8 mouse cellular contexts compared by ENCODE assay signal in the genomic region with DNA sequence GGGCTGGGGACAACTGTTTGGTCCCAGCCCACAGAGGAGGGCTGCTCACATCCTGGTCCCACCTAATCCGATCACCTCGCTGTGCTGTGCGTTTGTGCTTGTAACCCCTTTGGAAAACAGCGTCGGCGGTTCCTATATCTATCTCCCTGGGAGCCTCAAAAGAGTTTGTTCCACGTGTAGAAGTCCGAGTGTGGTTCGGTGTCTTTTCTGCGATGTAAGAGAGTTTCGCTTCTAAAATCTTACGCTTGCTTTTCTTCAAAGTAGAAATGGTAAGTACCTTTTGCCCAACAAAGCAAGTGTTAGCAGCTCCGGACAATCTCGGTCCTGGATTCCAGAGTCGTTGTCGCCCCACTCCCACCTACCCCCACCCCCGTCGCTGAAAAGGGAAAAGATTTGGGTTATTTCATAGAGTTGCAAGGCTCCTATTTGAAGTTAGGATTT. TPM values are rescaled to one million over a fixed set of nuclear protein-coding genes. Genes with fewer than 3 reads are reported as not detected.
DNase-seq lines count a peak whose midpoint lies in the region; ATAC-seq and TF ChIP-seq lines count a peak whose summit lies in the region.

No protein-coding gene starts in this region.

- peak overlapping the region; percentile 100 for H3K4me2 ChIP-seq in embryonic facial prominence, embryonic 13.5 days
- peak overlapping the region; percentile 97 for H3K4me2 ChIP-seq in intestine, embryonic 14.5 days (ENCODE audit: low read length)
- peak overlapping the region; percentile 98 for H3K4me2 ChIP-seq in neural tube, embryonic 12.5 days (replicated peaks)

- H3K27ac ChIP-seq in liver, adult 2 months (replicated peaks; ENCODE audit: insufficient read depth, low read depth, low read length), result no peak overlapping the region
- H3K27ac ChIP-seq in embryonic facial prominence, embryonic 13.5 days, result no peak overlapping the region
- no peak overlapping the region for H3K27ac ChIP-seq in intestine, embryonic 14.5 days (ENCODE audit: low read depth)
- H3K27ac ChIP-seq in neural tube, embryonic 12.5 days, result no peak overlapping the region

- 0 out of 2 replicates have a peak, but pooled peaks cover 3% of the 10 kb centered on the region for H3K9me3 ChIP-seq in embryonic facial prominence, embryonic 13.5 days
- 0 out of 2 replicates have a peak, but pooled peaks cover 2% of the 10 kb centered on the region for H3K9me3 ChIP-seq in intestine, embryonic 14.5 days (ENCODE audit: control insufficient read depth, low read length)
- H3K9me3 ChIP-seq in neural tube, embryonic 12.5 days, result no peaks in the 10 kb centered on the region

- H3K4me1 ChIP-seq in liver, adult 2 months (ENCODE audit: control insufficient read depth, insufficient read depth, low read length), result peaks cover 12% of the 10 kb centered on the region
- peaks cover 15% of the 10 kb centered on the region for H3K4me1 ChIP-seq in embryonic facial prominence, embryonic 13.5 days
- peaks cover 8% of the 10 kb centered on the region for H3K4me1 ChIP-seq in intestine, embryonic 14.5 days (replicated peaks; ENCODE audit: control insufficient read depth, insufficient read depth, low read length)
- peaks cover 11% of the 10 kb centered on the region for H3K4me1 ChIP-seq in neural tube, embryonic 12.5 days

- H3K9ac ChIP-seq in liver, adult 2 months (ENCODE audit: low read depth, low read length), result no peak overlapping the region
- peak overlapping the region; percentile 65 for H3K9ac ChIP-seq in embryonic facial prominence, embryonic 13.5 days
- H3K9ac ChIP-seq in intestine, embryonic 14.5 days (ENCODE audit: low read length), result peak overlapping the region; percentile 34; the same call in 1 of the 2 replicates
- H3K9ac ChIP-seq in neural tube, embryonic 12.5 days, result peak overlapping the region; percentile 54

- TF ChIP-seq POLR2A in liver, adult 2 months (IDR thresholded peaks at IDR 0.05; ENCODE audit: extremely low read depth, insufficient read depth, low read length), result no peak

- intact Hi-C loops in gastrocnemius, postnatal 36 days (cut with DNase I), result no loop called here

- no peak for TF ChIP-seq CTCF in liver, adult 2 months (IDR thresholded peaks at IDR 0.05; ENCODE audit: low read depth, low read length)

- H3K79me2 ChIP-seq in liver, adult 2 months (ENCODE audit: control insufficient read depth, insufficient read depth, low read length), result no peaks in the 10 kb centered on the region

- DNase-seq in liver, adult 2 months (ENCODE audit: extremely low read depth, low read depth, low spot score), result no peak
- no peak for DNase-seq in liver
- DNase-seq in intestine, embryonic 14.5 days (ENCODE audit: low spot score), result no peak
- DNase-seq in thymus, postnatal 4 days, result no peak
- DNase-seq in gastrocnemius, postnatal 36 days, result no peak
- DNase-seq in left cerebral cortex, adult 9 months (ENCODE audit: low spot score in 2 of 2), result no peak

- no peak for ATAC-seq in embryonic facial prominence, embryonic 13.5 days (ENCODE audit: insufficient number of reproducible peaks, insufficient read depth, low FRiP score, low TSS enrichment, low read depth)
- no peak for ATAC-seq in intestine, embryonic 14.5 days (replicated peaks; ENCODE audit: low FRiP score, low TSS enrichment, low read depth)
- ATAC-seq in neural tube, embryonic 12.5 days (ENCODE audit: low FRiP score, low read depth), result no peak

- H3K4me3 ChIP-seq in liver, adult 2 months (ENCODE audit: insufficient read depth, low read depth, low read length), result peak overlapping the region; percentile 56; the same call in 1 of the 2 replicates
- H3K4me3 ChIP-seq in embryonic facial prominence, embryonic 13.5 days, result peak overlapping the region; percentile 62
- peak overlapping the region; percentile 64 for H3K4me3 ChIP-seq in intestine, embryonic 14.5 days (ENCODE audit: low read depth, low read length)
- H3K4me3 ChIP-seq in neural tube, embryonic 12.5 days, result peak overlapping the region; percentile 62

- WGBS in liver, adult 2 months, result 3% methylated on average over 18 of the region's 18 CpGs
- 2% methylated on average over 18 of the region's 18 CpGs for WGBS in embryonic facial prominence, embryonic 13.5 days
- 2% methylated on average over 18 of the region's 18 CpGs for WGBS in intestine, embryonic 14.5 days
- WGBS in neural tube, embryonic 12.5 days, result 2% methylated on average over 18 of the region's 18 CpGs

- peaks cover 19% of the 10 kb centered on the region for H3K27me3 ChIP-seq in liver, adult 2 months (ENCODE audit: control insufficient read depth, insufficient read depth, low read length)
- peaks cover 62% of the 10 kb centered on the region for H3K27me3 ChIP-seq in embryonic facial prominence, embryonic 13.5 days
- H3K27me3 ChIP-seq in intestine, embryonic 14.5 days (replicated peaks; ENCODE audit: control insufficient read depth, insufficient read depth, low read length), result peaks cover 53% of the 10 kb centered on the region
- peaks cover 40% of the 10 kb centered on the region for H3K27me3 ChIP-seq in neural tube, embryonic 12.5 days (replicated peaks)

- no peaks in the 10 kb centered on the region for H3K36me3 ChIP-seq in liver, adult 2 months (ENCODE audit: control insufficient read depth, insufficient read depth, low read length)
- no peaks in the 10 kb centered on the region for H3K36me3 ChIP-seq in embryonic facial prominence, embryonic 13.5 days
- no peaks in the 10 kb centered on the region for H3K36me3 ChIP-seq in intestine, embryonic 14.5 days (ENCODE audit: control insufficient read depth, insufficient read depth, low read length)
- no peaks in the 10 kb centered on the region for H3K36me3 ChIP-seq in neural tube, embryonic 12.5 days

RNA-seq across cellular contexts. Expression of a gene that starts 0.9 kb away (rescaled TPM):
- total RNA-seq in liver, adult 2 months (2014; rRNA removed), result not detected in 2 replicates
- polyA plus RNA-seq in liver, adult 2 months (2012; rRNA removed), result 0.04 TPM in 1 of 2 replicates, not detected in the other
- 4.1 and 4.6 TPM in 2 replicates for polyA plus RNA-seq in embryonic facial prominence, embryonic 13.5 days (2015; fragmentation: Nextera tagmentation; extraction: Ambion mirVana)
- 1.0 and 1.9 TPM in 2 replicates for polyA plus RNA-seq in intestine, embryonic 14.5 days (2014; fragmentation: Nextera tagmentation; extraction: Ambion mirVana)
- 5.5 and 7.5 TPM in 2 replicates for polyA plus RNA-seq in neural tube, embryonic 12.5 days (2016; fragmentation: Nextera tagmentation; extraction: Ambion mirVana)
- under 1 TPM in 1 of 2 experiments, not detected in 1; 0.18 TPM for total RNA-seq in gastrocnemius, postnatal 36 days (2021)
